Mouse (Mus musculus) heart, adult 2 months (tissue): ENCODE measurements around the gene Hs6st3.

ENCODE experiments used
- CTCF ChIP-seq: fragments of 200-600 bp; IDR thresholded peaks from 2 replicates; pipeline ENCODE4 v1.8.1; 2022; ENCODE audit warnings: antibody characterized with exemption, mild to moderate bottlenecking, moderate library complexity
- POLR2A ChIP-seq: fragments of 200-500 bp; IDR thresholded peaks from 2 replicates; pipeline ENCODE4 v1.6.1; 2011; ENCODE audit warnings: mild to moderate bottlenecking, low read depth, low read length, control low read depth; ENCODE audit not compliant: insufficient read depth

- TF ChIP-seq CTCF (no peak), POLR2A (no peak)
Observed at GRCm38 (mm10) chr14:119370013-119370412, 231.9 kb downstream of the Hs6st3 start.
